Mouse (Mus musculus): ENCODE data around the gene Scn4b. TPM values are rescaled to one million over a fixed set of nuclear protein-coding genes. Genes with fewer than 3 reads are reported as not detected.

The Scn4b gene
- 0.11 TPM for polyA plus RNA-seq (2014; fragmentation: Illumina TruSeq; extraction: RNeasy Lipid Tissue Mini Kit (QIAGEN cat#74804); ENCODE audit: low read depth, low replicate concordance)

DNA sequence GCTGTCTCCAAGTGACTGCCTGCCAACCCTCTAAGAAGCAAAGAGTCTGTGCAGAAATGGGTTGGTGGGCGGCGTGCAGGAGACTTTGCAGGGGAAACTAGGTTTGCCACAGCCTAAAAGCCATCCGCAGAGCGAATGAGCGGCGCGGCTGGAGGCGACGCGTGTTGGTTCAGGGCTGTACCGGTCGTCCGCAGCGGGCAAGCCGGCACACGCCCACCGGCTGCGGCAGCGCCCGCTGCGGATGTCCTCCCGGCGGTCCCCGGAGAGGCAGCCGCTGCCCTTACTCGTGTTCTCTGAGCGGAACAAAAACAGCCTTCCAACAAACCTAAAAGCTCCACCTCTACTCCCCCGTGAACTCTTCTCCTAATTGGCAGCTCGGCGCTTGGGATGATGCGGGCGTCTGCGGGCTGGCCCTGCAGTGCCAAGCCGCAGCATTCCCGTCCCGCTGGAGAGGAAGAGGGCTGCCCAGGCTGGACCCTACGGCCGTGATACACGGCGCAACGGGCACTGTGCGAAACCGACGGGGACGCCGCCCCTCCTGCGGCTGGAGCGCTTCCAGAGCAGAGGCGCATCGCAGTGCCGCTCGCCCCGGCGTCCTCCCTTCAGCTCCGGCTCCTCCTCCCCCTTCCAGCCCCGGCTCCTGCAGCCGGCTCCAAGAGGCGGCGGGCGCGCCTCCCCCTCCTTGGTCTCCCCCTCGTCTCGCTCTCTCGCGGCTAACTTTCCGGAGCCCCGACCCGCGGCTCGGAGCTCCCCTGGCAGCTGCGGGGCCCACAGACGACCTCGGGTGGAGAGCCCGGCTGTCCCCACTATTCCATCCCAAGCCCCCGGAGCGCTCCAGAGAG lies at the start of gene Scn4b:
Gene Scn4b (plus strand): TSS at position 205 of the 842 bp plus-strand sequence.

DNA sequence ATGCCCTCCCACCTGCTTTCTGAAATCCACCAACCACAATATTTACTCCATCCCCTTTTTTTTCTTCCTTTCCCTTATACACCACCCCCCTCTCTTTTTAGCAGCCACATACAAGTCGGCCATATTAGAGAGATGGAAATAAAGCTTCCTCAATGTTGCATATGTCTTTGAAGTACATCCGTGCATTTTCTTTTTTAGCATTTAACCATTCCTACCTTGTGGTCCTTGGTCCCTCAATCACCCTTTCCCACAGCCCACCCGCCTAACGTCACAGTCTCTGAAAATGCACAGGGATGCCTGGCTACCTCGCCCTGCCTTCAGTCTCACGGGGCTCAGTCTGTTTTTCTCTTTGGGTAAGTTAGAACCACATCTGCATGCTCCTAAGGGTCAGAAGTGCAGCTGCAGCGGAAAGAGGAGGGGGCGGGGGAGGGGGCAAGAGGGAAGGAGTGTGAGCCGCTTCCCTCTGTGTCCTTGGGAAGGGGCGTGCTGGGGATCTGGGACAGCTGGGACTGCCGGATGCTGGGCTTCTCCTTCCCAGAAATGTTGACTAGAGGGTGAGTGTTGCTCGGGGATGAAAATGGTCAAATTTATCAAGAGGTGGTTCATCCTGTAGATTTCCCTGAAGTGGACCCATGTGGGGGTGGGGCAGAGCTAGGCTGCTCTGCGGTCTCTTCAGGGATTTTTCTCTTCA lies 20.3 kb upstream of the Scn4b start, which contains the start of gene Scn2b:
Gene Scn2b (plus strand): TSS at position 42 of the 691 bp plus-strand sequence.

DNA sequence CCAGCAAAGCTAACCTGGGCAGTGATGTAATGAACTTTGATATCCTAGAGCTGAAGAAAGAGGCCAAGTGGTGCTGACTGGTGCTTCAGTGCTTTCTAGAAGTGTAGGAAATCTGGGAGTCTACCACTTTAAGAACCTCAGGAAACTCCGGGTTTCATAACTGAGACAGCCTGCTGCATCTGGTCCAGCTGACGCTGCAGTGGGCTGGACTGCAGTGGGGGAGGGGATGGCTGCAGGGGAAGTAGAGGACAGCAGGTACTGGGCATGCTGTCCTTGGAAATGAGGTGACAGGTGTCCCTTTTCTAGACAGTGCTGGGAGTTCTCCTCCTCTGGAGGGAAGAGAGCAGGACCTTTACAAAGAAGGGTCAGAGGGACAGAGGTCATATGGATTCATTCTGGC lies 43.6 kb downstream of the Scn4b start, which contains the start of gene BC049352:
Gene BC049352 (plus strand): TSS at position 238 of the 400 bp plus-strand sequence.

Other genes with a start within 250 kb of the Scn4b start
- 492 TPM for gene Atp5l, start 217.7 kb upstream of the Scn4b start, polyA plus RNA-seq (2014; fragmentation: Illumina TruSeq; extraction: RNeasy Lipid Tissue Mini Kit (QIAGEN cat#74804); ENCODE audit: low read depth, low replicate concordance)
- 56.6 TPM for gene Ube4a, start 172.8 kb upstream of the Scn4b start, polyA plus RNA-seq (2014; fragmentation: Illumina TruSeq; extraction: RNeasy Lipid Tissue Mini Kit (QIAGEN cat#74804); ENCODE audit: low read depth, low replicate concordance)
- 1.4 TPM for gene Cd3g, start 158.0 kb upstream of the Scn4b start, polyA plus RNA-seq (2014; fragmentation: Illumina TruSeq; extraction: RNeasy Lipid Tissue Mini Kit (QIAGEN cat#74804); ENCODE audit: low read depth, low replicate concordance)
- 0.24 TPM for gene Cd3d, start 156.6 kb upstream of the Scn4b start, polyA plus RNA-seq (2014; fragmentation: Illumina TruSeq; extraction: RNeasy Lipid Tissue Mini Kit (QIAGEN cat#74804); ENCODE audit: low read depth, low replicate concordance)
- gene Cd3e, start 128.8 kb upstream of the Scn4b start, polyA plus RNA-seq (2014; fragmentation: Illumina TruSeq; extraction: RNeasy Lipid Tissue Mini Kit (QIAGEN cat#74804); ENCODE audit: low read depth, low replicate concordance), result 0.58 TPM
- 49.4 TPM for gene Mpzl2, start 98.6 kb upstream of the Scn4b start, polyA plus RNA-seq (2014; fragmentation: Illumina TruSeq; extraction: RNeasy Lipid Tissue Mini Kit (QIAGEN cat#74804); ENCODE audit: low read depth, low replicate concordance)
- 9.4 TPM for gene Mpzl3, start 83.2 kb upstream of the Scn4b start, polyA plus RNA-seq (2014; fragmentation: Illumina TruSeq; extraction: RNeasy Lipid Tissue Mini Kit (QIAGEN cat#74804); ENCODE audit: low read depth, low replicate concordance)
- 2.9 TPM for gene Jaml, start 59.2 kb upstream of the Scn4b start, polyA plus RNA-seq (2014; fragmentation: Illumina TruSeq; extraction: RNeasy Lipid Tissue Mini Kit (QIAGEN cat#74804); ENCODE audit: low read depth, low replicate concordance)
- not detected for gene Scn2b, start 20.6 kb upstream of the Scn4b start, polyA plus RNA-seq (2014; fragmentation: Illumina TruSeq; extraction: RNeasy Lipid Tissue Mini Kit (QIAGEN cat#74804); ENCODE audit: low read depth, low replicate concordance)
- gene BC049352, start 43.6 kb downstream of the Scn4b start, polyA plus RNA-seq (2014; fragmentation: Illumina TruSeq; extraction: RNeasy Lipid Tissue Mini Kit (QIAGEN cat#74804); ENCODE audit: low read depth, low replicate concordance), result not detected
- not detected for gene Tmprss4, start 65.7 kb downstream of the Scn4b start, polyA plus RNA-seq (2014; fragmentation: Illumina TruSeq; extraction: RNeasy Lipid Tissue Mini Kit (QIAGEN cat#74804); ENCODE audit: low read depth, low replicate concordance)
- gene Il10ra, start 130.8 kb downstream of the Scn4b start, polyA plus RNA-seq (2014; fragmentation: Illumina TruSeq; extraction: RNeasy Lipid Tissue Mini Kit (QIAGEN cat#74804); ENCODE audit: low read depth, low replicate concordance), result 0.69 TPM
- gene Tmprss13, start 180.7 kb downstream of the Scn4b start, polyA plus RNA-seq (2014; fragmentation: Illumina TruSeq; extraction: RNeasy Lipid Tissue Mini Kit (QIAGEN cat#74804); ENCODE audit: low read depth, low replicate concordance), result not detected
- gene Fxyd6, start 231.8 kb downstream of the Scn4b start, polyA plus RNA-seq (2014; fragmentation: Illumina TruSeq; extraction: RNeasy Lipid Tissue Mini Kit (QIAGEN cat#74804); ENCODE audit: low read depth, low replicate concordance), result not detected